ENCODE assay signal across 17 mouse cellular contexts in the genomic region with DNA sequence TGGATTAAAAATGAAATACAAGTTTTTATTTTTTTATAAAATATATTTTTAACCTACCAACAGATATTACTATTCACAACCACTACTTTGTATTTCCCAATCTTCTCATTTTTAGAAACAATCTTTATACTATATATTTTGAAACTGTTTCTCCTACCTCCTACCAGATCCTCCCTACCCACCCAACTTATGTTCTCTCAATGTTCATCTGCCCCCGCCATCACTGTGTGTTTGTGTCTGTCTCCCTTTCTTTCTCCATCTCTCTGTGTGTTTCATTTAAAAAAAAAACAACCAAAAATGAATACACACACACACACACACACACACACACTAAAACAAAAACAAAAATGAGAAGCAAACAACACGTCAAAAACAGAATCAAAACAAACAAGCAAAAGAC.
"Had no signal": no experiment of that assay in that cellular context is flagged by ENCODE, and none has a peak within 500 bp of the region (broad histone marks: within the 10 kb centered on the region; RNA-seq: fewer than 3 reads in every experiment).

No protein-coding gene starts in this region.

- H3K4me3 ChIP-seq: neural tube, embryonic 12.5 days; neural tube, embryonic 13.5 days; neural tube, embryonic 15.5 days; stomach, embryonic 15.5 days had no signal

- H3K27me3 ChIP-seq: neural tube, embryonic 12.5 days; neural tube, embryonic 13.5 days; neural tube, embryonic 15.5 days; stomach, embryonic 15.5 days had no signal

- H3K9ac ChIP-seq: neural tube, embryonic 12.5 days; neural tube, embryonic 13.5 days; neural tube, embryonic 15.5 days; stomach, embryonic 15.5 days had no signal

- H3K4me1 ChIP-seq: neural tube, embryonic 12.5 days; neural tube, embryonic 15.5 days; stomach, embryonic 15.5 days had no signal

- H3K36me3 ChIP-seq: neural tube, embryonic 12.5 days; neural tube, embryonic 13.5 days; neural tube, embryonic 15.5 days; stomach, embryonic 15.5 days had no signal

- DNase-seq: retina, postnatal 1 day; right cerebral cortex, adult 18-20 months; right cerebral cortex, postnatal 14 days; right cerebral cortex, postnatal 25 days; right cerebral cortex, postnatal 4 days; spleen, adult 18-20 months; thymus, adult 18-20 months; thymus, adult 2 months; thymus, postnatal 14 days; thymus, postnatal 25 days; thymus, postnatal 36 days; thymus, postnatal 4 days had no signal

- H3K9me3 ChIP-seq: neural tube, embryonic 12.5 days; neural tube, embryonic 13.5 days; neural tube, embryonic 15.5 days; stomach, embryonic 15.5 days had no signal

- H3K27ac ChIP-seq: neural tube, embryonic 12.5 days; neural tube, embryonic 13.5 days; neural tube, embryonic 15.5 days; stomach, embryonic 15.5 days; stomach, postnatal 0 days had no signal

- H3K4me2 ChIP-seq: neural tube, embryonic 12.5 days; neural tube, embryonic 13.5 days; neural tube, embryonic 15.5 days; stomach, embryonic 15.5 days had no signal
